Mouse (Mus musculus) splenic B cell, adult 2 months (primary cell): ENCODE measurements around the gene Olfr1532-ps1.
"Not testable (repeated sequence)": the region's sequence is repeated elsewhere in the genome, so short reads cannot be mapped to it uniquely, and the experiment has no call there.

ENCODE experiments used
- DNase-seq: peaks from one replicate; pipeline ENCODE4 v3.0.0-alpha.2; 2011; ENCODE audit warnings: low read depth, low spot score
- H3K27me3 ChIP-seq: 2 replicates; pipeline ENCODE4 v1.6.1; 2012; ENCODE audit warnings: mild to moderate bottlenecking, low read length, moderate library complexity, mixed read lengths; ENCODE audit not compliant: control insufficient read depth, poor library complexity, insufficient read depth, severe bottlenecking
- H3K36me3 ChIP-seq: 2 replicates; pipeline ENCODE4 v1.6.1; 2012; ENCODE audit warnings: mild to moderate bottlenecking, low read length, moderate library complexity, mixed read lengths; ENCODE audit not compliant: control insufficient read depth, poor library complexity, insufficient read depth, severe bottlenecking

Olfr1532-ps1 gene

DNA sequence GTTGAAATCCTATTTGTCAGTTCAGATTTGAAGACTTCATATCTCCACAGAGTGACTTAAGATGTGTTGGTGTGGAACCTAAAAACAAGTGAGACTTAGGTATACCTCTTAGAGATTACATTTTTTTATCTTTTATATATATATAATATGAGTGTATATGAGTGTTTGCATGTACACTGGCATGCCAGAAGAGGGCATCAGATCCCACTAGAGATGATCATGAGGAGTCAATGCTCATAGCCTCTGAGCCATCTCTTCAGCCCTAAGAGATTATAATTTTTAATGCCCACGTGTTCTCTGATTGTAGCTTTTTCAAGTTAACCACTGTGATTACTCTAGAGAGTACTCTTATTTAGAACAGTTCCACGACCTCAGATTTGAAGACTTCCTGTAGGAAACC, at the start of gene Olfr1532-ps1:
Gene Olfr1532-ps1 (plus strand): TSS at position 326 of the 400 bp plus-strand sequence.
- Histone ChIP-seq H3K27me3 (no peaks in the 10 kb centered on the region), H3K36me3 (no peaks in the 10 kb centered on the region)
- no peak for DNase-seq

DNA sequence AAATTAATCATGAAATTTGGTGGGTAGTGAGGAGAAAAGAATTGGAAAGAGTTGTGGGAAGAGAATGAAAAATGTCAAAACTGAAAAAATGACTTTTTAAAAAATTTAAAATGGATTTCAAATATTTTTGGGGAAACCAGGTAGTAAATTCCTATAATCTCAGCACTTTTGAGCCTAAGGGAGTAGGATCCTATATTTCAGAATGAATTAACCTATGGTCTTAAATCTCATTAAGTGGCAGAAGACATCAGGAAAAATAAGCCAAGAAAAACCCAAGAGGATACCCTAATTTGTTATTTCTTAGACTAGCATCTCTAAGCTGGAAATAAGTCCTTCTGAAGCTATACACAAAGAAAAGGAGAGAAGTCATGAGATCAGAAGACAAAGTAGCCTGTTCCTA, 44.9 kb upstream of the Olfr1532-ps1 start, which contains the start of gene Olfr704:
Gene Olfr704 (plus strand): TSS at position 301 of the 400 bp plus-strand sequence.
- no peak for DNase-seq
- H3K36me3 ChIP-seq = no peaks in the 10 kb centered on the region
- no peaks in the 10 kb centered on the region for H3K27me3 ChIP-seq

GRCm38 (mm10) chr7:106876791-106877190, 31.0 kb upstream of the Olfr1532-ps1 start, which contains the start of gene Olfr705:
Gene Olfr705 (minus strand): TSS chr7:106876891.
- DNase-seq = no peak
- Histone ChIP-seq H3K36me3 (no peaks in the 10 kb centered on the region), H3K27me3 (no peaks in the 10 kb centered on the region)

GRCm38 (mm10) chr7:106888062-106888461, 19.7 kb upstream of the Olfr1532-ps1 start, which contains the start of gene Olfr706:
Gene Olfr706 (minus strand): TSS chr7:106888162.
- no peak for DNase-seq
- no peaks in the 10 kb centered on the region for H3K27me3 ChIP-seq
- H3K36me3 ChIP-seq = no peaks in the 10 kb centered on the region

- not testable (repeated sequence) for DNase-seq, H3K36me3 ChIP-seq, H3K27me3 ChIP-seq
Observed at GRCm38 (mm10) chr7:106901141-106901540, 6.7 kb upstream of the Olfr1532-ps1 start, which contains the start of gene Olfr707. Gene Olfr707 (minus strand): TSS chr7:106901241.

DNA sequence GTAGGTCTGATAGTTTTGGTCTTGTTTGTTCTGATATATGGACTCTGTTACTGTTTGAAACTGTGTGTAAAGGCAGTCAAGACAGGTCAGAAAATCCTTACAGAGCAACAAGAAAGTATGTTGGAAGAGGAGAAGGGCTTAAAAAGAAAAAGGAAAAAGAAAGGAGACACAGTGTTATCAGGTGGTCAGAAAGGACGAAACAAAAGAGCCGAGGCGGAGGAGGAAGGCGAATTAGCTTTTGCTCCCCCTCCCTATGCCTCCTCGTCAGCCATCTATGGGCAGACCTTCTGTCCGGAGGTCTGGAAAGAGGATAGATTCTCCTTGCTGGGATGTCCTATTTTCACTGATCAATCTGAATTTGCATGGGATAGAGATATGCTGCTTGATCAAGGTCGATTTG, 13.2 kb downstream of the Olfr1532-ps1 start:
- not testable (repeated sequence) for H3K36me3 ChIP-seq, H3K27me3 ChIP-seq, DNase-seq

- no peak for DNase-seq
- Histone ChIP-seq H3K36me3 (no peaks in the 10 kb centered on the region), H3K27me3 (no peaks in the 10 kb centered on the region)
Observed at GRCm38 (mm10) chr7:106932119-106932518, 24.3 kb downstream of the Olfr1532-ps1 start, which contains the start of gene Olfr709-ps1. Gene Olfr709-ps1 (minus strand): TSS chr7:106932219.

GRCm38 (mm10) chr7:106948212-106948611, 40.4 kb downstream of the Olfr1532-ps1 start, which contains the start of gene Olfr710:
Gene Olfr710 (minus strand): TSS chr7:106948312.
- no peak for DNase-seq
- Histone ChIP-seq H3K27me3 (no peaks in the 10 kb centered on the region), H3K36me3 (no peaks in the 10 kb centered on the region)

DNA sequence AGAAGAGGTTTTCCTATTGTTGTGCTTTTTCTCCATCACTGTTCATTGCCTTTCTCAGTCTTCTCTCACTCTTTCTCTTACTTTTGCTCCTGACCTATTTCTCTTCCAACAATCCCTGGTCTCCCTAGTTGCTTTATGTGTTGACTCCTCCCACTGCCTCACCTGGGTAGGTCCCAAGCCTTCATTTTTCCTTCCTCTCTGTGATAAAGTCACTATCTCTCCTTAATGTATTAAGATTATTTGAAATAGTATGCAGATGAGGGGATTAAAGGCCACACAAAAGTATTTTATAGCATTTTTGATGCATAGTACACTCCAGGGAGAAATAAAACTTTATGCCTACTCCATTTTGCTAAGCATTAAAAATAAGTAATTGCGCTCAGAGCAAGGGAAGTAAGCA, 56.0 kb downstream of the Olfr1532-ps1 start, which contains the start of gene Olfr6:
Gene Olfr6 (minus strand): TSS at position 101 of the 400 bp plus-strand sequence.
- no peak for DNase-seq
- H3K36me3 ChIP-seq = no peaks in the 10 kb centered on the region
- no peaks in the 10 kb centered on the region for H3K27me3 ChIP-seq
